Mouse (Mus musculus) olfactory bulb, adult 2 months (tissue): ENCODE results near the gene Ppp5c. TPM values are rescaled to one million over a fixed set of nuclear protein-coding genes. Genes with fewer than 3 reads are reported as not detected.

Experiments
- H3K27ac ChIP-seq: fragments of 200-500 bp; 2 replicates; pipeline ENCODE4 v1.5.1; 2012; ENCODE audit warnings: low read depth, low read length; ENCODE audit not compliant: insufficient read depth
- H3K4me1 ChIP-seq: fragments of 200-500 bp; 2 replicates; pipeline ENCODE4 v1.6.1; 2012; ENCODE audit warnings: low read length; ENCODE audit not compliant: control insufficient read depth, insufficient read depth
- H3K4me3 ChIP-seq: fragments of 200-500 bp; 2 replicates; pipeline ENCODE4 v1.5.1; 2012; ENCODE audit warnings: mild to moderate bottlenecking, low read depth, low read length, moderate library complexity; ENCODE audit not compliant: insufficient read depth
- CTCF ChIP-seq: fragments of 200-500 bp; IDR thresholded peaks from 2 replicates; pipeline ENCODE4 v1.5.1; 2012; ENCODE audit warnings: low read depth, mild to moderate bottlenecking, low read length, moderate library complexity; ENCODE audit not compliant: insufficient read depth
- POLR2A ChIP-seq: fragments of 200-500 bp; IDR thresholded peaks from 2 replicates; pipeline ENCODE4 v1.6.1; 2012; ENCODE audit warnings: mild to moderate bottlenecking, low read depth, low read length, moderate library complexity; ENCODE audit not compliant: insufficient read depth
- WGBS: fragments of 180-500 bp; shearing (Covaris S2); methylation state at CpG from one replicate; pipeline ENCODE4 v1.1.7; 2018; 5-methylcytosine and 5-hydroxymethylcytosine counted together
- polyA plus RNA-seq: library from polyadenylated mRNA; stranded (reverse); fragments of >200 nt; gene quantifications from 2 replicates; pipeline ENCODE4 v1.2.4, GENCODE M21; 2012; ENCODE audit warnings: low replicate concordance; ENCODE audit not compliant: missing spikeins, insufficient read depth, insufficient read length

Ppp5c gene
- polyA plus RNA-seq, 1 experiment, result not detected

GRCm38 (mm10) chr7:17056081-17056581 lies 28.4 kb upstream of the Ppp5c start:
- Histone ChIP-seq H3K27ac (peak overlapping the region; percentile 62), H3K4me1 (peaks cover 35% of the 10 kb centered on the region), H3K4me3 (peak overlapping the region; percentile 71)
- under 1% methylated on average over 42 of the region's 42 CpGs for WGBS
- no peak for TF ChIP-seq CTCF
- no peak for TF ChIP-seq POLR2A

- Histone ChIP-seq H3K4me1 (peaks cover 32% of the 10 kb centered on the region), H3K27ac (no peak overlapping the region), H3K4me3 (peak overlapping the region; percentile 71; the same call in 1 of the 2 replicates)
- TF ChIP-seq CTCF, result no peak
- no peak for TF ChIP-seq POLR2A
- 84% methylated on average over 4 of the region's 4 CpGs for WGBS
These were observed 27.7 kb upstream of the Ppp5c start for GRCm38 (mm10) chr7:17055287-17055946.

- H3K4me1 ChIP-seq, result peaks cover 24% of the 10 kb centered on the region
- WGBS, result 91% methylated on average over 16 of the region's 16 CpGs
- H3K4me3 ChIP-seq, result no peak overlapping the region
- no peak for TF ChIP-seq POLR2A
- TF ChIP-seq CTCF, result no peak
- no peak overlapping the region for H3K27ac ChIP-seq
These were observed 26.7 kb upstream of the Ppp5c start for GRCm38 (mm10) chr7:17054325-17054989.

- H3K4me1 ChIP-seq, result peaks cover 9% of the 10 kb centered on the region
- no peak overlapping the region for H3K4me3 ChIP-seq
- TF ChIP-seq CTCF, result peak; percentile 59; the same call in 1 of the 2 replicates
- no peak for TF ChIP-seq POLR2A
- H3K27ac ChIP-seq, result no peak overlapping the region
- WGBS, result 13% methylated on average over 16 of the region's 17 CpGs
These were observed 23.3 kb upstream of the Ppp5c start for GRCm38 (mm10) chr7:17050933-17051594.

GRCm38 (mm10) chr7:17050491-17050890 lies 22.8 kb upstream of the Ppp5c start:
- Histone ChIP-seq H3K4me1 (peaks cover 6% of the 10 kb centered on the region; the same call in 1 of the 2 replicates), H3K4me3 (no peak overlapping the region), H3K27ac (no peak overlapping the region)
- TF ChIP-seq POLR2A (no peak), CTCF (no peak)
- 60% methylated on average over 11 of the region's 11 CpGs for WGBS

- 86% methylated on average over 10 of the region's 10 CpGs for WGBS
These were observed 20.9 kb upstream of the Ppp5c start for GRCm38 (mm10) chr7:17048431-17049190.

GRCm38 (mm10) chr7:17047041-17047682 lies 19.4 kb upstream of the Ppp5c start:
- WGBS, result 83% methylated on average over 5 of the region's 5 CpGs
- no peak overlapping the region for H3K27ac ChIP-seq
- H3K4me1 ChIP-seq, result peaks cover 6% of the 10 kb centered on the region; the same call in 1 of the 2 replicates
- no peak overlapping the region for H3K4me3 ChIP-seq
- no peak for TF ChIP-seq CTCF
- TF ChIP-seq POLR2A, result no peak

More at GRCm38 (mm10) chr7:17048431-17049190, 20.9 kb upstream of the Ppp5c start:
- H3K27ac ChIP-seq, result no peak overlapping the region
- peaks cover 6% of the 10 kb centered on the region; the same call in 1 of the 2 replicates for H3K4me1 ChIP-seq
- no peak overlapping the region for H3K4me3 ChIP-seq
- TF ChIP-seq POLR2A (no peak), CTCF (no peak)

GRCm38 (mm10) chr7:17045743-17046142 lies 18.0 kb upstream of the Ppp5c start:
- 43% methylated on average over 1 of the region's 1 CpGs for whole genome bisulfite sequencing
- H3K4me1 ChIP-seq, result peaks cover 4% of the 10 kb centered on the region; the same call in 1 of the 2 replicates
- TF ChIP-seq CTCF (no peak), POLR2A (no peak)

More at GRCm38 (mm10) chr7:17045743-17046142, 18.0 kb upstream of the Ppp5c start:
- Histone ChIP-seq H3K4me3 (no peak overlapping the region), H3K27ac (no peak overlapping the region)
